Mouse (Mus musculus) C2C12 (cell line): ENCODE data around the gene Cdkn2b.

Source experiments
- CEBPB ChIP-seq: IDR thresholded peaks from one replicate; pipeline ENCODE4 v1.6.1; 2011; ENCODE audit warnings: low read depth, mild to moderate bottlenecking, control low read depth, moderate library complexity
- CTCF ChIP-seq: IDR thresholded peaks from one replicate; pipeline ENCODE4 v1.5.1; 2011; ENCODE audit not compliant: control insufficient read depth, insufficient read depth, insufficient read length
- FOSL1 ChIP-seq: IDR thresholded peaks from one replicate; pipeline ENCODE4 v1.8.0; 2011; ENCODE audit warnings: mild to moderate bottlenecking, low read length; ENCODE audit not compliant: poor library complexity, insufficient read depth, severe bottlenecking
- MAX ChIP-seq: IDR thresholded peaks from one replicate; pipeline ENCODE4 v1.6.1; 2011; ENCODE audit warnings: mild to moderate bottlenecking, control low read depth
- MYOD1 ChIP-seq: IDR thresholded peaks from one replicate; pipeline ENCODE4 v1.6.1; 2011; ENCODE audit warnings: low read depth; ENCODE audit not compliant: control insufficient read depth, insufficient read length
- MYOG ChIP-seq: IDR thresholded peaks from one replicate; pipeline ENCODE4 v1.6.1; 2011; ENCODE audit not compliant: control insufficient read depth, insufficient read length; ENCODE audit errors: extremely low read depth
- USF1 ChIP-seq: IDR thresholded peaks from one replicate; pipeline ENCODE4 v1.6.1; 2011; ENCODE audit warnings: low read depth, mild to moderate bottlenecking, control low read depth, moderate library complexity

GRCm38 (mm10) chr4:89313461-89313860, 2.6 kb upstream of the Cdkn2b start:
- no peak for TF ChIP-seq MYOG
- TF ChIP-seq CTCF = no peak
- no peak for TF ChIP-seq MAX
- TF ChIP-seq CEBPB = no peak
- no peak for TF ChIP-seq USF1
- TF ChIP-seq MYOD1 = no peak
- TF ChIP-seq FOSL1 = no peak
